Mouse (Mus musculus): Measurements from ENCODE around the gene Smarcc1.

DNA sequence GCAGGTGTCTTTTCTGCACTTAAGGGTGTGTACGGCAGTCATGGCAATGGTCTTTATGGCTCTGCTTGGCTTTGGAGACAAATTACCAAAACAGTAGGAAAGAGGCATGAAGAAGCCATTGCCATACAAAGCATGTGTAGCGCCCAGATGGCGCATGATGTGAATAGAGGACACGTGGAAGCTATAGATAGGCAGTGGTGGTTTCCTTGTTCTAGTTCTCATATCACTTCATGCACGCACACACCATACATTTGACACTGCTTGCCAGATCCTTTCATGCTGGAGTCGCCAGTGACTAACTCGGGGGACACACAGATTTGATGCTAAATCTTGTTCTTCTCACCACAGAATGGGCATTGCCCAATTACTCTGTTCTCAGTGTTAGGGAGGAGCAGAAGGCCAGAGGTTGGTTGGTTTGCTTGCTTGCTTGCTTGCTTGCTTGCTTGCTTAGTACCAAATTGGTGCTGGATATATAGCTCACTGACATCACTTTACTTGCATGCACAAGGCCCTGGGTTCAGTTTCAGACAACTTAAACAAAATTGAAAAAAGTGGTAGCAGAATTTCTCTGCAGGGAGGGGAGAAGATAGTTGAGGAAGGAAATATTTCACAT is 125.8 kb downstream of the Smarcc1 start, which contains the start of gene Cspg5:
- no peak for TF ChIP-seq POLR2A (IDR thresholded peaks at IDR 0.05; ENCODE audit: low read depth, low read length)
- TF ChIP-seq NRF1 (IDR thresholded peaks at IDR 0.05; ENCODE audit: low read depth, low read length), result no peak
- no peak for TF ChIP-seq RCOR1 (conservative IDR thresholded peaks at IDR 0.05; ENCODE audit: low read depth, low read length)
- TF ChIP-seq IRF4 (IDR thresholded peaks at IDR 0.05; ENCODE audit: low read depth, low read length), result no peak
- TF ChIP-seq CTCF (conservative IDR thresholded peaks at IDR 0.05 in 1 of 2, IDR thresholded peaks at IDR 0.05 in 1 of 2; ENCODE audit: low read depth in 2 of 2, low read length in 2 of 2), result no peak
